Mouse (Mus musculus): ENCODE results near the gene Elf2. TPM values are rescaled to one million over a fixed set of nuclear protein-coding genes. Genes with fewer than 3 reads are reported as not detected.
A peak's percentile ranks its signal among the peaks of the same experiment; 100 is the strongest.
"Not testable (repeated sequence)": the region's sequence is repeated elsewhere in the genome, so short reads cannot be mapped to it uniquely, and the experiment has no call there.

Elf2 gene
- polyA plus RNA-seq, 1 experiment = 18.2 TPM

- no peaks in the 10 kb centered on the region for H3K79me2 ChIP-seq (ENCODE audit: control insufficient read depth, insufficient read depth)
- H3K4me3 ChIP-seq = no peak overlapping the region
- no peak overlapping the region for H3K4me2 ChIP-seq (ENCODE audit: low read depth)
- no peak overlapping the region for H3ac ChIP-seq (ENCODE audit: control insufficient read depth, insufficient read length)
- no peak for TF ChIP-seq MYOD1 (IDR thresholded peaks at IDR 0.05; ENCODE audit: control insufficient read depth in 1 of 3, insufficient read length in 2 of 3, low read depth in 2 of 3)
- no peak for TF ChIP-seq E2F4 (IDR thresholded peaks at IDR 0.05; ENCODE audit: insufficient read depth)
- TF ChIP-seq CEBPB (IDR thresholded peaks at IDR 0.05; ENCODE audit: insufficient read depth, poor library complexity, severe bottlenecking) = no peak
- no peak for TF ChIP-seq MAX (IDR thresholded peaks at IDR 0.05; ENCODE audit: low read depth)
- no peak for TF ChIP-seq REST (IDR thresholded peaks at IDR 0.05; ENCODE audit: insufficient read depth, insufficient read length)
- TF ChIP-seq POLR2A (IDR thresholded peaks at IDR 0.05; ENCODE audit: insufficient read length, low read depth) = no peak
- no peak for TF ChIP-seq MYOG (IDR thresholded peaks at IDR 0.05; ENCODE audit: control insufficient read depth in 1 of 3, insufficient read depth in 1 of 3, insufficient read length in 2 of 3, low read depth in 2 of 3)
- no peak for TF ChIP-seq TCF3 (IDR thresholded peaks at IDR 0.05; ENCODE audit: insufficient read length, low read depth)
- TF ChIP-seq TCF12 (IDR thresholded peaks at IDR 0.05; ENCODE audit: insufficient read depth, poor library complexity, severe bottlenecking) = no peak
- TF ChIP-seq SRF (IDR thresholded peaks at IDR 0.05; ENCODE audit: control insufficient read depth, insufficient read length, low read depth) = no peak
- TF ChIP-seq USF1 (IDR thresholded peaks at IDR 0.05; ENCODE audit: low read depth) = no peak
- TF ChIP-seq POLR2AphosphoS2 (IDR thresholded peaks at IDR 0.05; ENCODE audit: insufficient read length, low read depth) = no peak
- no peaks in the 10 kb centered on the region for H3K36me3 ChIP-seq (ENCODE audit: control insufficient read depth, insufficient read depth)
- no peaks in the 10 kb centered on the region for H3K27me3 ChIP-seq (ENCODE audit: control insufficient read depth, insufficient read depth, insufficient read length)
Measured at GRCm38 (mm10) chr3:51348646-51349238, 8.3 kb upstream of the Elf2 start.

GRCm38 (mm10) chr3:51345017-51345416 lies 4.6 kb upstream of the Elf2 start:
- H3K4me3 ChIP-seq; H3K79me2 ChIP-seq (ENCODE audit: control insufficient read depth, insufficient read depth); H3K27me3 ChIP-seq (ENCODE audit: control insufficient read depth, insufficient read depth, insufficient read length); H3K4me2 ChIP-seq (ENCODE audit: low read depth); H3K36me3 ChIP-seq (ENCODE audit: control insufficient read depth, insufficient read depth); H3ac ChIP-seq (ENCODE audit: control insufficient read depth, insufficient read length): not testable (repeated sequence)

GRCm38 (mm10) chr3:51344182-51344581 lies 3.7 kb upstream of the Elf2 start:
- not testable (repeated sequence) for H3K79me2 ChIP-seq (ENCODE audit: control insufficient read depth, insufficient read depth); H3K36me3 ChIP-seq (ENCODE audit: control insufficient read depth, insufficient read depth); H3K27me3 ChIP-seq (ENCODE audit: control insufficient read depth, insufficient read depth, insufficient read length); H3K4me3 ChIP-seq; H3ac ChIP-seq (ENCODE audit: control insufficient read depth, insufficient read length); H3K4me2 ChIP-seq (ENCODE audit: low read depth)

- Histone ChIP-seq H3K36me3 (ENCODE audit: control insufficient read depth, insufficient read depth) (no peaks in the 10 kb centered on the region), H3ac (ENCODE audit: control insufficient read depth, insufficient read length) (no peak overlapping the region), H3K27me3 (ENCODE audit: control insufficient read depth, insufficient read depth, insufficient read length) (no peaks in the 10 kb centered on the region), H3K4me2 (ENCODE audit: low read depth) (no peak overlapping the region), H3K4me3 (no peak overlapping the region), H3K79me2 (ENCODE audit: control insufficient read depth, insufficient read depth) (peaks cover 9% of the 10 kb centered on the region)
- no peak for TF ChIP-seq POLR2AphosphoS2 (IDR thresholded peaks at IDR 0.05; ENCODE audit: insufficient read length, low read depth)
- no peak for TF ChIP-seq USF1 (IDR thresholded peaks at IDR 0.05; ENCODE audit: low read depth)
- no peak for TF ChIP-seq REST (IDR thresholded peaks at IDR 0.05; ENCODE audit: insufficient read depth, insufficient read length)
- TF ChIP-seq MYOG (IDR thresholded peaks at IDR 0.05; ENCODE audit: control insufficient read depth in 1 of 3, insufficient read depth in 1 of 3, insufficient read length in 2 of 3, low read depth in 2 of 3) = no peak
- no peak for TF ChIP-seq MAX (IDR thresholded peaks at IDR 0.05; ENCODE audit: low read depth)
- TF ChIP-seq CEBPB (IDR thresholded peaks at IDR 0.05; ENCODE audit: insufficient read depth, poor library complexity, severe bottlenecking) = peak; percentile 50; the same call in 1 of the 2 replicates
- TF ChIP-seq POLR2A (IDR thresholded peaks at IDR 0.05; ENCODE audit: insufficient read length, low read depth) = no peak
- no peak for TF ChIP-seq TCF3 (IDR thresholded peaks at IDR 0.05; ENCODE audit: insufficient read length, low read depth)
Measured at GRCm38 (mm10) chr3:51343260-51343659, 2.8 kb upstream of the Elf2 start.

GRCm38 (mm10) chr3:51342152-51342551 lies 1.7 kb upstream of the Elf2 start:
- H3ac ChIP-seq (ENCODE audit: control insufficient read depth, insufficient read length) = no peak overlapping the region
- peaks cover 20% of the 10 kb centered on the region for H3K79me2 ChIP-seq (ENCODE audit: control insufficient read depth, insufficient read depth)
- TF ChIP-seq TCF12 (IDR thresholded peaks at IDR 0.05; ENCODE audit: insufficient read depth, poor library complexity, severe bottlenecking) (no peak), E2F4 (IDR thresholded peaks at IDR 0.05; ENCODE audit: insufficient read depth) (no peak), MYOD1 (IDR thresholded peaks at IDR 0.05; ENCODE audit: control insufficient read depth in 1 of 3, insufficient read length in 2 of 3, low read depth in 2 of 3) (no peak), MAX (IDR thresholded peaks at IDR 0.05; ENCODE audit: low read depth) (no peak), POLR2A (IDR thresholded peaks at IDR 0.05; ENCODE audit: insufficient read length, low read depth) (no peak), SRF (IDR thresholded peaks at IDR 0.05; ENCODE audit: control insufficient read depth, insufficient read length, low read depth) (no peak), CEBPB (IDR thresholded peaks at IDR 0.05; ENCODE audit: insufficient read depth, poor library complexity, severe bottlenecking) (no peak)
- no peaks in the 10 kb centered on the region for H3K27me3 ChIP-seq (ENCODE audit: control insufficient read depth, insufficient read depth, insufficient read length)
- no peaks in the 10 kb centered on the region for H3K36me3 ChIP-seq (ENCODE audit: control insufficient read depth, insufficient read depth)
- peak overlapping the region; percentile 97 for H3K4me2 ChIP-seq (ENCODE audit: low read depth)
- H3K4me3 ChIP-seq = peak overlapping the region; percentile 56
